Mouse (Mus musculus): ENCODE results near the gene Steap1. TPM values are rescaled to one million over a fixed set of nuclear protein-coding genes. Genes with fewer than 3 reads are reported as not detected.

Steap1 gene
- polyA plus RNA-seq, 1 experiment from 2014 or later = 1.9 TPM

GRCm38 (mm10) chr5:5707341-5708278, 41.5 kb downstream of the Steap1 start:
- no peak for ATAC-seq (replicated peaks)
- no peak overlapping the region for H3K4me2 ChIP-seq (replicated peaks)
- H3K27me3 ChIP-seq = no peaks in the 10 kb centered on the region
- no peak overlapping the region for H3K9ac ChIP-seq (replicated peaks)
- H3K27ac ChIP-seq (replicated peaks) = no peak overlapping the region
- H3K36me3 ChIP-seq = no peaks in the 10 kb centered on the region
- 70% methylated on average over 13 of the region's 13 CpGs for WGBS
- no peak overlapping the region for H3K4me3 ChIP-seq
- no peaks in the 10 kb centered on the region for H3K9me3 ChIP-seq
- H3K4me1 ChIP-seq = no peaks in the 10 kb centered on the region

GRCm38 (mm10) chr5:5705019-5705418, 44.1 kb downstream of the Steap1 start:
- Histone ChIP-seq H3K9me3 (no peaks in the 10 kb centered on the region), H3K36me3 (no peaks in the 10 kb centered on the region), H3K4me1 (no peaks in the 10 kb centered on the region), H3K27me3 (no peaks in the 10 kb centered on the region), H3K27ac (replicated peaks) (no peak overlapping the region), H3K4me2 (replicated peaks) (no peak overlapping the region), H3K9ac (replicated peaks) (no peak overlapping the region), H3K4me3 (no peak overlapping the region)
- no peak for ATAC-seq (replicated peaks)
- 52% methylated on average over 2 of the region's 2 CpGs for WGBS

- Histone ChIP-seq H3K9ac (replicated peaks) (no peak overlapping the region), H3K27ac (replicated peaks) (no peak overlapping the region), H3K27me3 (no peaks in the 10 kb centered on the region), H3K4me3 (no peak overlapping the region), H3K4me2 (replicated peaks) (no peak overlapping the region), H3K9me3 (no peaks in the 10 kb centered on the region), H3K36me3 (no peaks in the 10 kb centered on the region), H3K4me1 (no peaks in the 10 kb centered on the region)
- 83% methylated on average over 2 of the region's 2 CpGs for WGBS
- ATAC-seq (replicated peaks) = no peak
Measured at GRCm38 (mm10) chr5:5700386-5700785, 48.7 kb downstream of the Steap1 start.

GRCm38 (mm10) chr5:5698830-5699229, 50.3 kb downstream of the Steap1 start:
- Histone ChIP-seq H3K27me3 (no peaks in the 10 kb centered on the region), H3K9ac (replicated peaks) (no peak overlapping the region)
- WGBS = 77% methylated on average over 3 of the region's 3 CpGs

GRCm38 (mm10) chr5:5695401-5695942, 53.7 kb downstream of the Steap1 start:
- Histone ChIP-seq H3K9ac (replicated peaks) (no peak overlapping the region), H3K27ac (replicated peaks) (no peak overlapping the region), H3K9me3 (no peaks in the 10 kb centered on the region), H3K4me2 (replicated peaks) (no peak overlapping the region), H3K36me3 (no peaks in the 10 kb centered on the region), H3K27me3 (no peaks in the 10 kb centered on the region), H3K4me3 (no peak overlapping the region), H3K4me1 (peaks cover 6% of the 10 kb centered on the region; the same call in 1 of the 2 replicates)
- 87% methylated on average over 5 of the region's 5 CpGs for WGBS
- ATAC-seq (replicated peaks) = no peak

More at GRCm38 (mm10) chr5:5698830-5699229, 50.3 kb downstream of the Steap1 start:
- no peak overlapping the region for H3K4me3 ChIP-seq
- no peak for ATAC-seq (replicated peaks)
- no peaks in the 10 kb centered on the region for H3K9me3 ChIP-seq
- peaks cover 3% of the 10 kb centered on the region; the same call in 1 of the 2 replicates for H3K4me1 ChIP-seq
- no peaks in the 10 kb centered on the region for H3K36me3 ChIP-seq
- H3K27ac ChIP-seq (replicated peaks) = no peak overlapping the region
- no peak overlapping the region for H3K4me2 ChIP-seq (replicated peaks)

GRCm38 (mm10) chr5:5693956-5694653, 55.0 kb downstream of the Steap1 start, which contains the start of gene Steap2:
Gene Steap2 (minus strand): TSS chr5:5694578.
- Histone ChIP-seq H3K4me2 (replicated peaks) (peak within 1 kb of the TSS; percentile 91), H3K27ac (replicated peaks) (no peak within 1 kb of the TSS)
- WGBS = under 1% methylated on average over 65 of the region's 66 CpGs

GRCm38 (mm10) chr5:5693541-5693955, 55.6 kb downstream of the Steap1 start:
- Histone ChIP-seq H3K4me1 (peaks cover 6% of the 10 kb centered on the region; the same call in 1 of the 2 replicates), H3K4me2 (replicated peaks) (peak overlapping the region; percentile 91), H3K27me3 (no peaks in the 10 kb centered on the region), H3K9ac (replicated peaks) (peak overlapping the region; percentile 82), H3K9me3 (no peaks in the 10 kb centered on the region), H3K36me3 (no peaks in the 10 kb centered on the region), H3K27ac (replicated peaks) (no peak overlapping the region), H3K4me3 (peak overlapping the region; percentile 66)
- ATAC-seq (replicated peaks) = peak; percentile 68
- WGBS = under 1% methylated on average over 21 of the region's 29 CpGs

More at GRCm38 (mm10) chr5:5693956-5694653, 55.0 kb downstream of the Steap1 start, which contains the start of gene Steap2:
- Histone ChIP-seq H3K4me1 (peaks cover 6% of the 10 kb centered on the region; the same call in 1 of the 2 replicates), H3K9ac (replicated peaks) (peak within 1 kb of the TSS; percentile 82), H3K36me3 (no peaks in the 10 kb centered on the region), H3K4me3 (peak within 1 kb of the TSS; percentile 66), H3K27me3 (no peaks in the 10 kb centered on the region), H3K9me3 (no peaks in the 10 kb centered on the region)
- peak; percentile 94 for ATAC-seq (replicated peaks)

GRCm38 (mm10) chr5:5692167-5692738, 56.9 kb downstream of the Steap1 start:
- H3K9ac ChIP-seq (replicated peaks) = no peak overlapping the region
- no peak overlapping the region for H3K4me2 ChIP-seq (replicated peaks)
- peaks cover 6% of the 10 kb centered on the region; the same call in 1 of the 2 replicates for H3K4me1 ChIP-seq
- no peaks in the 10 kb centered on the region for H3K27me3 ChIP-seq
- 75% methylated on average over 4 of the region's 4 CpGs for WGBS
- ATAC-seq (replicated peaks) = no peak
- H3K9me3 ChIP-seq = no peaks in the 10 kb centered on the region
- no peak overlapping the region for H3K27ac ChIP-seq (replicated peaks)
- no peak overlapping the region for H3K4me3 ChIP-seq
- no peaks in the 10 kb centered on the region for H3K36me3 ChIP-seq

- no peaks in the 10 kb centered on the region for H3K9me3 ChIP-seq
- no peak overlapping the region for H3K9ac ChIP-seq (replicated peaks)
- no peak overlapping the region for H3K4me2 ChIP-seq (replicated peaks)
- WGBS = 83% methylated on average over 8 of the region's 8 CpGs
- peaks cover 4% of the 10 kb centered on the region; the same call in 1 of the 2 replicates for H3K4me1 ChIP-seq
- no peak overlapping the region for H3K27ac ChIP-seq (replicated peaks)
- no peak overlapping the region for H3K4me3 ChIP-seq
- no peaks in the 10 kb centered on the region for H3K36me3 ChIP-seq
- no peaks in the 10 kb centered on the region for H3K27me3 ChIP-seq
- ATAC-seq (replicated peaks) = no peak
Measured at GRCm38 (mm10) chr5:5688945-5689540, 60.1 kb downstream of the Steap1 start.

GRCm38 (mm10) chr5:5688228-5688627, 60.9 kb downstream of the Steap1 start:
- Histone ChIP-seq H3K27ac (replicated peaks) (no peak overlapping the region), H3K9me3 (no peaks in the 10 kb centered on the region), H3K27me3 (no peaks in the 10 kb centered on the region), H3K4me3 (no peak overlapping the region), H3K9ac (replicated peaks) (no peak overlapping the region), H3K4me2 (replicated peaks) (no peak overlapping the region), H3K4me1 (peaks cover under 1% of the 10 kb centered on the region; the same call in 1 of the 2 replicates), H3K36me3 (no peaks in the 10 kb centered on the region)
- 91% methylated on average over 6 of the region's 6 CpGs for WGBS
- ATAC-seq (replicated peaks) = no peak

- 26% methylated on average over 1 of the region's 1 CpGs for WGBS
- H3K9me3 ChIP-seq = no peaks in the 10 kb centered on the region
Measured at GRCm38 (mm10) chr5:5686973-5687372, 62.2 kb downstream of the Steap1 start.

More at GRCm38 (mm10) chr5:5686973-5687372, 62.2 kb downstream of the Steap1 start:
- no peak for ATAC-seq (replicated peaks)
- Histone ChIP-seq H3K4me1 (no peaks in the 10 kb centered on the region), H3K4me3 (no peak overlapping the region), H3K36me3 (no peaks in the 10 kb centered on the region), H3K27ac (replicated peaks) (no peak overlapping the region), H3K9ac (replicated peaks) (no peak overlapping the region), H3K4me2 (replicated peaks) (no peak overlapping the region), H3K27me3 (no peaks in the 10 kb centered on the region)
